Comparison of ENCODE assay signal across 8 mouse cellular contexts in the genomic region with DNA sequence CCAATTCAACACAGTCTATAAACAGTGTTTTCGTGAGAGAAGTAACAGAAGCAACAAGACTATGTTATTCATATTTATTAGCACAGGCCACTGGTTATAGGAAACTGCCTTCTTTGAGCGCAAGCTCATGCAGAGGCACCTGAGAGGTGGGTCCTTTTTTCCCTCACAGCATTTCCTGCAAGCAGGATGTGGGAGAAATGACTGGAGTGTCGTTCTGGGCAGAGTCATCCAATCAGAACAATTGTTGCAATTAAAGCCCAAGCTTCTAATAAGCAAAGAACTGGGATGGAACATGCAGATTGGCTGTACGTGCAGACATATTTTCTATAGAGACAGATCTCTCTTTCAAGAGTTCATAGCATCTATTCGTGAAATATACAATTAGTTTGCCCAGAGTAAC. TPM values are rescaled to one million over a fixed set of nuclear protein-coding genes. Genes with fewer than 3 reads are reported as not detected.
DNase-seq lines count a peak whose midpoint lies in the region; ATAC-seq and TF ChIP-seq lines count a peak whose summit lies in the region.
"Had no signal": no experiment of that assay in that cellular context is flagged by ENCODE, and none has a peak within 500 bp of the region (broad histone marks: within the 10 kb centered on the region; RNA-seq: fewer than 3 reads in every experiment).

No protein-coding gene starts in this region.

- no peak overlapping the region for H3K27ac ChIP-seq in lung, embryonic 14.5 days (ENCODE audit: low read depth)
- no peak overlapping the region for H3K27ac ChIP-seq in embryonic facial prominence, embryonic 11.5 days (replicated peaks; ENCODE audit: low read depth, low read length)
- no peak overlapping the region for H3K27ac ChIP-seq in hindbrain, embryonic 16.5 days (ENCODE audit: low read depth, low read length)
- H3K27ac ChIP-seq in midbrain, postnatal 0 days (ENCODE audit: low read depth, low read length), result no peak overlapping the region
- H3K27ac ChIP-seq: liver, embryonic 15.5 days had no signal

- peak overlapping the region; percentile 89 for H3K4me2 ChIP-seq in lung, embryonic 14.5 days
- H3K4me2 ChIP-seq in embryonic facial prominence, embryonic 11.5 days (ENCODE audit: low read depth, low read length), result peak overlapping the region; percentile 77
- H3K4me2 ChIP-seq in hindbrain, embryonic 16.5 days (ENCODE audit: low read length), result peak overlapping the region; percentile 66
- peak overlapping the region; percentile 67 for H3K4me2 ChIP-seq in midbrain, postnatal 0 days (ENCODE audit: low read depth, low read length, poor library complexity, severe bottlenecking)

- H3K27me3 ChIP-seq in lung, embryonic 14.5 days (ENCODE audit: insufficient read depth, low read length), result no peaks in the 10 kb centered on the region
- H3K27me3 ChIP-seq in embryonic facial prominence, embryonic 11.5 days (ENCODE audit: control insufficient read depth, insufficient read depth, low read length), result no peaks in the 10 kb centered on the region
- H3K27me3 ChIP-seq in hindbrain, embryonic 16.5 days (replicated peaks; ENCODE audit: control insufficient read depth, insufficient read depth, low read length), result no peaks in the 10 kb centered on the region
- no peaks in the 10 kb centered on the region for H3K27me3 ChIP-seq in midbrain, postnatal 0 days (ENCODE audit: insufficient read depth, low read length)

- H3K4me3 ChIP-seq in lung, embryonic 14.5 days (ENCODE audit: low read depth, low read length), result peak overlapping the region; percentile 70
- H3K4me3 ChIP-seq in embryonic facial prominence, embryonic 11.5 days (ENCODE audit: low read depth, low read length), result peak overlapping the region; percentile 60
- peak overlapping the region; percentile 75 for H3K4me3 ChIP-seq in hindbrain, embryonic 16.5 days (ENCODE audit: low read length)
- peak overlapping the region; percentile 93 for H3K4me3 ChIP-seq in midbrain, postnatal 0 days (ENCODE audit: low read depth, low read length)

- H3K4me1 ChIP-seq in lung, embryonic 14.5 days (ENCODE audit: insufficient read depth), result no peaks in the 10 kb centered on the region
- H3K4me1 ChIP-seq in embryonic facial prominence, embryonic 11.5 days (ENCODE audit: control insufficient read depth, insufficient read depth, low read length), result no peaks in the 10 kb centered on the region
- H3K4me1 ChIP-seq in hindbrain, embryonic 16.5 days (ENCODE audit: control insufficient read depth, insufficient read depth, low read depth, low read length), result peaks cover 10% of the 10 kb centered on the region
- peaks cover 13% of the 10 kb centered on the region; the same call in 1 of the 2 replicates for H3K4me1 ChIP-seq in midbrain, postnatal 0 days (ENCODE audit: insufficient read depth, low read length)

- H3K9ac ChIP-seq in lung, embryonic 14.5 days, result no peak overlapping the region
- peak overlapping the region; percentile 91 for H3K9ac ChIP-seq in embryonic facial prominence, embryonic 11.5 days (replicated peaks; ENCODE audit: low read length)
- H3K9ac ChIP-seq in hindbrain, embryonic 16.5 days (ENCODE audit: low read depth, low read length), result peak overlapping the region; percentile 5; the same call in 1 of the 2 replicates
- 0 out of 2 replicates have a peak overlapping the region, but pooled peaks have one; percentile 91 for H3K9ac ChIP-seq in midbrain, postnatal 0 days (replicated peaks; ENCODE audit: low read length, poor library complexity, severe bottlenecking)
- H3K9ac ChIP-seq: liver, embryonic 15.5 days had no signal

- no peak for TF ChIP-seq CTCF in lung, embryonic 14.5 days (IDR thresholded peaks at IDR 0.05; ENCODE audit: low read depth)
- no peak for TF ChIP-seq CTCF in midbrain, postnatal 0 days (IDR thresholded peaks at IDR 0.05)

- no peaks in the 10 kb centered on the region for H3K9me3 ChIP-seq in lung, embryonic 14.5 days (ENCODE audit: low read depth, low read length)
- H3K9me3 ChIP-seq in embryonic facial prominence, embryonic 11.5 days (replicated peaks; ENCODE audit: control insufficient read depth, low read length), result no peaks in the 10 kb centered on the region
- no peaks in the 10 kb centered on the region for H3K9me3 ChIP-seq in hindbrain, embryonic 16.5 days (ENCODE audit: control insufficient read depth, low read length)
- no peaks in the 10 kb centered on the region for H3K9me3 ChIP-seq in midbrain, postnatal 0 days (ENCODE audit: low read length)
- H3K9me3 ChIP-seq: liver, embryonic 15.5 days had no signal

- peak; percentile 10 for DNase-seq in lung, embryonic 14.5 days
- no peak for DNase-seq in lung, postnatal 25 days (ENCODE audit: low spot score)
- DNase-seq in embryonic facial prominence, embryonic 11.5 days (ENCODE audit: low spot score), result peak; percentile 12
- DNase-seq in midbrain, postnatal 0 days (ENCODE audit: low spot score), result peak; percentile 55
- DNase-seq in adrenal gland, postnatal 36 days, result no peak
- no peak for DNase-seq in ovary, postnatal 36 days (ENCODE audit: low spot score)

- H3K36me3 ChIP-seq in lung, embryonic 14.5 days (ENCODE audit: insufficient read depth), result no peaks in the 10 kb centered on the region
- H3K36me3 ChIP-seq in embryonic facial prominence, embryonic 11.5 days (replicated peaks; ENCODE audit: control insufficient read depth, insufficient read depth, low read depth, low read length), result no peaks in the 10 kb centered on the region
- H3K36me3 ChIP-seq in hindbrain, embryonic 16.5 days (ENCODE audit: control insufficient read depth, insufficient read depth, low read length), result no peaks in the 10 kb centered on the region
- no peaks in the 10 kb centered on the region for H3K36me3 ChIP-seq in midbrain, postnatal 0 days (ENCODE audit: insufficient read depth, low read length)
- H3K36me3 ChIP-seq: liver, embryonic 15.5 days had no signal

- ATAC-seq in lung, embryonic 14.5 days (ENCODE audit: insufficient read depth), result no peak
- no peak for ATAC-seq in embryonic facial prominence, embryonic 11.5 days (replicated peaks; ENCODE audit: insufficient number of reproducible peaks, low FRiP score, low TSS enrichment, low read depth)
- no peak for ATAC-seq in hindbrain, embryonic 16.5 days
- ATAC-seq in midbrain, postnatal 0 days (ENCODE audit: low FRiP score), result no peak

- 48% methylated on average over 5 of the region's 5 CpGs for WGBS in lung, embryonic 14.5 days
- WGBS in embryonic facial prominence, embryonic 11.5 days, result 43% methylated on average over 5 of the region's 5 CpGs
- WGBS in hindbrain, embryonic 16.5 days, result 28% methylated on average over 5 of the region's 5 CpGs
- 29% methylated on average over 5 of the region's 5 CpGs for WGBS in midbrain, postnatal 0 days

RNA-seq across cellular contexts. Expression of a gene that starts 2.1 kb away (rescaled TPM):
- 1.2 and 1.4 TPM in 2 replicates for polyA plus RNA-seq in lung, embryonic 14.5 days (2014; fragmentation: Nextera tagmentation; extraction: Ambion mirVana)
- 1.8 and 2.0 TPM in 2 replicates for polyA plus RNA-seq in embryonic facial prominence, embryonic 11.5 days (2014; fragmentation: Nextera tagmentation; extraction: Ambion mirVana)
- polyA plus RNA-seq in hindbrain, embryonic 16.5 days (2015; fragmentation: Nextera tagmentation; extraction: Ambion mirVana), result 2.0 and 2.1 TPM in 2 replicates
- total RNA-seq in midbrain, postnatal 0 days (2014; rRNA removed), result 12.6 and 14.3 TPM in 2 replicates
- polyA plus RNA-seq in midbrain, postnatal 0 days (2015; fragmentation: Nextera tagmentation; extraction: Ambion mirVana), result 1.5 and 1.9 TPM in 2 replicates
- total RNA-seq in adrenal gland, postnatal 36 days (2021), result 10 to 100 TPM; 12.3 to 15.6 TPM

Comparison
In these comparisons a context has a peak if more than half of its experiments do, and no peak if none do; other contexts are left out.
1. DNase-seq: peak in lung, embryonic 14.5 days (single experiment), embryonic facial prominence, embryonic 11.5 days (single experiment) and midbrain, postnatal 0 days (single experiment); none in lung, postnatal 25 days (single experiment), adrenal gland, postnatal 36 days (0 of 2) and ovary, postnatal 36 days (single experiment).
2. Peak in every context shown above with its lines, with median percentiles within 50 percentile points of each other: H3K4me2 ChIP-seq and H3K4me3 ChIP-seq.